Mouse (Mus musculus) cerebellum, adult 9-10 months (tissue): ENCODE results near the gene Olfr220.

ENCODE experiments used
- DNase-seq: peaks from one replicate; pipeline ENCODE4 v3.0.0; 2022

Gene Olfr220

DNA sequence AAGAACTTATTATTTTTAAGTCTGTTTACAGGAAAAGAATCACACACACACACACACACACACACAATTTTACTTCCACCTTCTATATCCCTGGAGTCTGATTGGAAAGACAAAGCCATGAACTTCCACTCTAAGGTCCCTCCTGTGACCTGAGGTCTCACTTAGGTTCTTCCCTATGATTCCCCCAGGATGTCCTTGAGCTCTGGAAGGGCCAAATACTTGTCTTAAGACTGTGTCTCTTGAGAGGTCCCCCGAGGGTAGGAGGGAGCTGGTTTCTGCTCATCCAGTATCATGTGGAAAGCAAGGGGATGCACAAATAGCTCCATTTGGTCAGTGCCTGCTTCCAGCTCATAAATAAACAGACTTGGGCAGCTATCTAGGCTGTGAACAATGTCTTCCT, at the start of gene Olfr220:
TSS of gene Olfr220 (plus strand) at position 301 of the 400 bp plus-strand sequence.
- no peak for DNase-seq

DNA sequence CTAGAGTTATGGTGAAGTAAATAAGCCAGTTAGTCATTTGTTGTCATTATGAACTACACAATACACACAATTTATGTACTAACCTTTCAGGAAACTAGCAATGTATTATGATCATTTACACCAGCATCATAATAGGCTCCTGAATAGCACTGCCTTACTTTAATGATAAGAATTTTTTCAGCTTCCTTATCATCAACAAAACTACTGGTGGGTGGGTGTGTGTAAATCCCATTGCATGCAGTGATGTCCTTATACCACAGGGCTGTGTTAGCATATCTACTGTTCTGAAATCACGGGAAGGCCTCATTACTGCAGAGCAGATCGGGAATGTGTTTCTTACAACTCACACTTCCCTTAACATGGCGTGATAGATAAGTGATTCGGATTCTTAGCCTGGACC, 18.9 kb upstream of the Olfr220 start:
- no peak for DNase-seq

DNA sequence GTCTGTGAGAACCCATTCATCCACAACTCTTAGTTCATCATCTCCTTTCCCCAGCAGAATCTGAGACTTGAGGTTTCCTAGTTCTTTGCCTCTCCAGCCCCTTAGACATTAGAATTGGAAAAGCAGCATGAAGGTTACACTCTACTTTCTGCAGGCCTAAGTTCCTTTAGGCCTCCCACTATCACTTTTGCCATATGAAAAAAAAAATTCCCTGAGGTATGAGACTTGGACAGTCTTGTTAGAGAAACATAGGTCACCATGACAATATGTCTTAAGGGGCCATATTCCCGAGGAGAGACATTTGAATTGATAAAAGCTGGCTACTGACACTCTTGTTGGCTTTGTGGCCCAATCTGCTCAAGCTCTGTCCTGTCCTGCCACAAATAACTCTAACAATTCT, 18.1 kb upstream of the Olfr220 start, which contains the start of gene Olfr414:
TSS of gene Olfr414 (plus strand) at position 301 of the 400 bp plus-strand sequence.
- DNase-seq: no peak

DNA sequence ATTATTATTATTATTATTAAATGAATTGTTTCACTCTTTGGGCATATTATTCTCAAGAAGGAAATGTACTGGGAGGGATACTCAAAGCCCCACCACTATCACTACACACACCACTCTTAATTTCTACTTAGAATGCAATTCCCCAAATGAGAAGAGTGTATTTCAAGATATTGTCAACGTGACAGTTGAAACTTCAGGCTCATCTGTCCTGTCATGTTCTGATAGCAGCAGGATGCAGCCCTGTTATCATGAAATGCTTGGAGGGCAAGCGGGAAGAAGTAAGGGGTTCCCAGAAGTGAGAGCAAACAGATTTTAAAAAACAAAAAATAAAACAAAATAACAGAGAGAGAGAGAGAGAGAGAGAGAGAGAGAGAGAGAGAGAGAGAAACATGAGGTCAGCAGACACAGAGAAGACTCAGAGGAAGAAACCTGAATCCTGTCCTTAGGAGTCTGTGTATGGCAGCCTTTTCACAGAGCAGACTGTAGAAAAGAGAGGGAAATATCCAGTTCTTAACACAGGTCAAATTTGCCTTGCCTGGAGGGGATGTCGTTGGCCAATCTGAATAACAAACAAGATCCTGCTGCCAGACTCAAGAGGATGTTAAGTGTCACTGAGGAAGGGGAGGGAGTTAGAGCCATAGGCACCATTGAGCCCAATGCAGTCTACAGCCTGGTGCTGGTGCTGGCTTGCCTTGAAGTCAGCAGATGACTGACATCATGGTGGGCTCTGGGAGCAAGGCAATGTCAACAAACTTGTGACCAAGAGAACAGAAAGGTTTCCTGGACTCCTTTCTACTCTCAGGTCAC, 15.5 kb upstream of the Olfr220 start:
- DNase-seq: no peak

DNA sequence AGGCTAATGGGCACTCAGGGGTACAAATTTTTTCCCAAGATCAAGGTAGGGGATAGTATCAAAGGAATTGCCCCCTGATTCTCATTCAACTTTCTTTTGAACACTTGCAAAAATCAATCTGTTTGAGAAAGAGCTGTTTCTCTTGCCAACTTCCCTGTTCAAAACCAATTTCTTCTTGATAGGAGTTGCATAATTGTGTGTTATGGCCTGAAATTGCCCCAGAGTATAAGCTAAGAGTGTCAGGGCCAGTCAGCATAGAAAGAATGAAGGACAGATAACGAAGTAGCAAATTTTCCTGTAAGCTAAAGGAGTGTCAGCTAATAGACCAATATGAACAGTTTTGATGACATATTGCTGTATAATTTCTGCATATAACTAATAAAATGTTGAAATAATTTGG, 14.5 kb upstream of the Olfr220 start:
- no peak for DNase-seq

DNA sequence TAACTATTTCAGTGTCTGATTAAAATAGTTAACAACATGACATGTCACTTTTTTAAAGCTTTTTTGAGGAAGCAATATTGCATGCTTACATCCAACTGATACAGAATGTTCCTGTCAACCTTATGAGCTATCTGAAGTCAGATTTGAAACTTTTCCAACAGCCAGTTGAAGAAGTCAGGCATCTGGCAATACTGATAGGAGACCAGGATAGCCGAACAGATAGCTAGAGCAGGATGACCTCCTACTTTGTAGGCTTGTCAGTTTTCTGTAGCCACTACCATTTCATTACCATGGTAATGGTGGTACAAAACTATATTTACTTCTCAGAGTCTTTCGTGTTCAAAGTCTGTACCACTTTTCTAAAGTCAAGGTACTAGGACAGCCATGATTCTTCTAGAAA, 13.5 kb upstream of the Olfr220 start:
- no peak for DNase-seq

DNA sequence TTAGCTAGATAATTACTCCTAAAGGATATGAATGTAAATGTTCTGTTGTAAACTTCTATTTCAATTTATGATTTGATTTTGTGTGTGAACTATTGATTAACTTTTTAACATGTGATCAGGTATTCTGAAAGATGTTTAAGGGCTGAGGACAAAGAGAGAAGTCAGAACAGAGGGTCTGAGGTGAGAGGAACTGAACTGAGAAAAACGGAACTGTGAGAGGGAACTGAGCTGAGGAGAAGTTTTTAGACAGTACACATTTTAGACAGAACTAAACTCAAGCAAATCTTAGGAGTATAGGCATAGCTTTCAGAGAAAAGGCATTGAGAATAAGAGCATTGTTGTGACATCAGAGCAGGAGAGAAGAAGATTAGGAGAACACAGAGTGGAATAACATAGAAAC, 7.8 kb upstream of the Olfr220 start:
- no peak for DNase-seq

DNA sequence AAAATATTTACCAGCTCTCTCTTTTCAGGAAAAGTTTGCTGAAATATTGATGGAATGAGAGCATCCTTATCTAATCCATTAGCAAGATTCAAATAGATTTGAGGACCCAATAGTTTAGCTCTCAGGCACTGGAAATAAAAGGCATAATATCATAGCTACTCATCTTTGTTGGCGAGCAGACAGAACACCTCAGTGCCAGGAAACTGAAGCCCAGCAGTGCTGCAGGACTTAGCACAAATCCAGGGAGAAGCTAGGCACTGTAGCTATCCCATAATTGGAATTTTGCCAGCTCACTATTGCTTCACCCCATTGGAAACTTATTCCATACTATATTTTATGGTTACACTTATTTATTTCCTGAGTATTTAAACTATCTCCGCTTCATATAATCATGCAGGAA, 13.2 kb downstream of the Olfr220 start:
- DNase-seq: no peak

DNA sequence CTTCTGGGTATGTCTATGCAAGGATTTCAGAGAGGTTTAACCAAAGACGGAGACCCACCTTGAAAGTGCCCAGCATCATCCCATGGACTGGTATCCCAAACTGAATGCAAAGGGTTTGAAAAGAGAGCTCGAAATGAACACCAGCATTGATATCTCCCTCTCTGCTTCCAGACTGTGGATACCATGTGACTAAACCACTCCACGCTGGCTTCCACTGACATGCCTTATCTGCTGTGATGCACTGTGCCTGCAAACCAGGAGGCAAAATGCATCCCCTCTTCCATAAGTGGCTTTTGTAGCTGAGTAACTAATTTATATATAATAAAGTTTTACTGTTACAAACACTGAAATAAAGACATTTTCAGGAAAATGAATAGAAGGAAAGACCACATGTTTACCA, 23.5 kb downstream of the Olfr220 start:
- DNase-seq: no peak

DNA sequence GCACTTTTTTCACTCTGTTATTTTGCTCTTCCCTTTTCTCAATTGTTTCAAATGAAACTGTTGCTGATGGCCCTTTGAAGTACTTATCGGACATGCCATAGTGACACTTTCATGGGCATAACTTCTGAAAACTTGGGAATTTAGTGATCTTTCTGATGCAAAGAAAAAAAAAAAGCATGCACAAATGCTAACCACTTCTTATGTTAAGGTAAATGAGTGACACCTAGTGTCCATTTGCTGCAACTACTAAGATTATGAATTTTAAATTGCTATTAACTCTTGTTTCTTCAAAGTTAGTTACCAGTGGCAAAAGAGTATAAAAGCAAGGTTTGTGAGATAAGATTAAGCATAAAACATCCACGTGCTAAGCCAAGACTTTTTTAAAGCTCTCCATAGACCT, 24.4 kb downstream of the Olfr220 start:
- peak; percentile 35 for DNase-seq

DNA sequence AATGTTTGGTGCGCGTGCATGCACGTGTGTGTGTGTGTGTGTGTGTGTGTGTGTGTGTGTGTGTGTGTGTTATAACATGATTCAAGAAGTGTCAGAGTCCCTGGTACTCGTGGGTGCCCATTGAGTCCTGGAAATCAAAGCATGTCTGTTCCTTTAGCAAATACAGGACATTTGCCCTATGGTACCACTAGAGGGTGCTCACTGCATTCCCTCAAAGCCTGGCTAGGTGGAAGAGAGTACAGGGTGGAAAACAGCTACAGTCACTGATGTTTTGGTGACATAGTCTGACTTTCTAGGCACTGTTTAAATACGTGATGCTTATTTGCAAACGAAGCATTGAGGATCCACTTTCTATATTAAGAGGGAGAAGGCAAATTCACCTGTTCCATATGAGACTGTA, 27.9 kb downstream of the Olfr220 start:
- DNase-seq: peak; percentile 64

DNA sequence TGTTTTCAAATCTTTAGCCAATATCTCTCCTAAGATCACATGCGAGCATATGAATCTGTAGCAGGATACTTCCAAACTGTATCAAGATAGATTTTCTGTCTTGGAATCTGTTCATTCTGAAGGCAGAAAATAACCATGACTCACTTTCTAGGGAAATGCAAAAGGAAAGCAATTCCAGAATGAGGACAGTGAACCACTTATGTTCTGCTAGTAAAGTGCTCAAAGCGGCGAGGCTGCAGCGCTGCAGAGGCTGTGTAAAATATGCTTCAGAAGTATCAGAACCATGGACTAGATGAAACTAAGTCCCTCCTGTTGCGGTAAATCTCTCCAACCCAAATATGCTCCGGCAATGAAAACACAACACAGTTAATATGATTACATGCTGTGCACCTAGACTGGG, 40.7 kb downstream of the Olfr220 start:
- no peak for DNase-seq

DNA sequence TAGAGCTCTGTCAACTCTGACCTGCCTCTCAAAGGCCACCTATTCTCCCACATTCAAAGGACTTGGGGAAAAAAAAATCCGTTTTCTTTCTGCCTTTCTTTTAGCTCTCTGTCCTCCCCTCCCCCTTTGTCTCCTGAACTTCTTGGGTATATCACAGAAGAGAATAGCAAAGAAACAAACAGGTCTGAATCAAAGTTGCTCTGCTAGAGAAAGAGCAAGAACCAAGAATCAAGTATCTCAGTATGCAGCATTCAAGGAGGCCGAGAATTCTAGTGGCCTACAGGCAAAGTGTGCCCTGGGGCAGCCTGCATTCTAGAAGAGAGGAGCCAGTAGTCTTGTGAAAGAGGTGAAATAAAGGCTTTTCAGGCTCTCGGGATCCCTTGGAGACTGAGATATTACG, 58.2 kb downstream of the Olfr220 start:
- DNase-seq: no peak
